Mouse (Mus musculus) spleen, adult 2 months (tissue): ENCODE data around the gene Atxn7l3. TPM values are rescaled to one million over a fixed set of nuclear protein-coding genes. Genes with fewer than 3 reads are reported as not detected.
"Not testable (repeated sequence)": the region's sequence is repeated elsewhere in the genome, so short reads cannot be mapped to it uniquely, and the experiment has no call there.

Experiments
- DNase-seq, 2 experiments: peaks; one replicate each; pipeline versions ENCODE4 v3.0.0 to v3.0.0-alpha.2; 2012 to 2021; ENCODE audit warnings: low spot score in 2 of 2, low read depth in 1 of 2
- H3K27ac ChIP-seq: fragments of 200-500 bp; 2 replicates; pipeline ENCODE4 v1.5.1; 2012; ENCODE audit warnings: low read length, inconsistent platforms; ENCODE audit not compliant: insufficient read depth
- H3K27me3 ChIP-seq: fragments of 200-500 bp; 2 replicates; pipeline ENCODE4 v1.6.1; 2012; ENCODE audit warnings: mild to moderate bottlenecking, moderate library complexity, low read length, inconsistent platforms; ENCODE audit not compliant: control insufficient read depth, insufficient read depth
- H3K36me3 ChIP-seq: fragments of 200-500 bp; 2 replicates; pipeline ENCODE4 v1.6.1; 2012; ENCODE audit warnings: mild to moderate bottlenecking, low read length, inconsistent platforms; ENCODE audit not compliant: control insufficient read depth, insufficient read depth
- H3K4me1 ChIP-seq: fragments of 200-500 bp; 2 replicates; pipeline ENCODE4 v1.6.1; 2011; ENCODE audit warnings: inconsistent platforms; ENCODE audit not compliant: control insufficient read depth, insufficient read depth, insufficient read length
- H3K4me3 ChIP-seq: fragments of 200-500 bp; 2 replicates; pipeline ENCODE4 v1.5.1; 2011; ENCODE audit warnings: mild to moderate bottlenecking, inconsistent platforms; ENCODE audit not compliant: insufficient read depth, insufficient read length; ENCODE audit errors: extremely low read depth
- CTCF ChIP-seq: fragments of 200-500 bp; IDR thresholded peaks from 2 replicates; pipeline ENCODE4 v1.5.1; 2011; ENCODE audit warnings: mild to moderate bottlenecking, inconsistent platforms; ENCODE audit not compliant: insufficient read depth, insufficient read length, insufficient replicate concordance; ENCODE audit errors: extremely low read depth
- POLR2A ChIP-seq: fragments of 200-500 bp; IDR thresholded peaks from 2 replicates; pipeline ENCODE4 v1.6.1; 2011; ENCODE audit warnings: low read depth, low read length, inconsistent platforms
- WGBS: fragments of 180-500 bp; shearing (Covaris S2); methylation state at CpG from one replicate; pipeline ENCODE4 v1.1.7; 2018; 5-methylcytosine and 5-hydroxymethylcytosine counted together
- polyA plus RNA-seq: library from polyadenylated mRNA; depleted of rRNA; stranded (reverse); fragments of >200 nt; gene quantifications from 2 replicates; pipeline ENCODE4 v1.2.3, GENCODE M21; 2012

Atxn7l3 gene
- polyA plus RNA-seq, 1 experiment, result 39.8 TPM

DNA sequence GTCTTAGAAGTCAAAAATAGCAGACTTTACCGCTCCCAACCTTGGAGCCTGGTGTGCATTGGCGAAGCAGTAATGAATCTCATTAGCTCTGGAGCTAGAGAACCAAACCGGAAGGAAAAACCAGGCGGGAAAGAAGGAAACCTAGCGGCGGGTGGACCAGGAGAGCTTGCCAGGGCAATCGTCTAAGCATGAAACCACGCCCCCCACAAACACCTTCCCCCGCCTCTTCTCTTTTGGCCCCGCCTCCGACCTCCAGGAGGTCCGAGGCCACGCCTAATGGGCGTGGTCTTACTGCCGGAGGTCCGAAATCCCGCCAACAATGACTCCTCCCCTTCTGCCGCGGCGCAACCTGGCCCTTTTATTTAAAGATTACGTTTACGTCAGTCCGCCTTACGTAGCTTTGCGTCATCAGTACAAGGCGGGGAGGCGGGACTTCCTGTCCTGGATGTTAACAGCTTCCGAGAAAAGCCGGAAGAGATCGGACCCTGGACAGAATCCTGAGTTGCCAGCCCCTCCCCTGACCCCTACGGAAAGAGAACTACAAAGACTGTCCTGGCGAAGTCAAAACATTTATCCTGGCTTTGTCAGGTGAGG lies 11.8 kb downstream of the Atxn7l3 start, which contains the start of gene Tmub2:
TSS of gene Tmub2 (plus strand) at position 431 of the 594 bp plus-strand sequence.
- Histone ChIP-seq H3K27me3 (no peaks in the 10 kb centered on the region), H3K4me3 (peak within 1 kb of the TSS; percentile 86), H3K4me1 (peaks cover 6% of the 10 kb centered on the region; the same call in 1 of the 2 replicates), H3K27ac (peak within 1 kb of the TSS; percentile 79), H3K36me3 (peaks cover 12% of the 10 kb centered on the region)
- DNase-seq, result peak; percentile 95 to 98
- TF ChIP-seq POLR2A (no peak), CTCF (no peak)
- WGBS, result under 1% methylated on average over 32 of the region's 32 CpGs

DNA sequence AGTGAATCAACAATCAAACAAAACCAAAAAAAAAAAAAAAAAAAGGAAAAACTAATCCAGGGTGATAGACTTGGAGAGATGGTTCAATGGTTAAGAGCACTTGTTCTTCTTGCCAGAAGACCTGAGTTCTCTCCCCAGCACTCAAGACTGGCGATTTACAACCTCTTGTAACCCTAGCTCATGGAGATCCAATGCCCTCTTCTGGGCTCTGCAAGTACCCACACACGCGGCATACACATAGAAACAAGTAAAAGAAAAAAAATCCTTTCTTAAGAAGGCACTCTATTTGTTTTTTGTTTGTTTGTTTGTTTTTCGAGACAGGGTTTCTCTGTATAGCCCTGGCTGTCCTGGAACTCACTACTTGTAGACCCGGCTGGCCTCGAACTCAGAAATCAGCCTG lies 12.5 kb downstream of the Atxn7l3 start:
- Histone ChIP-seq H3K27me3 (no peaks in the 10 kb centered on the region), H3K27ac (no peak overlapping the region), H3K36me3 (peaks cover 12% of the 10 kb centered on the region), H3K4me3 (no peak overlapping the region), H3K4me1 (peaks cover 6% of the 10 kb centered on the region; the same call in 1 of the 2 replicates)
- TF ChIP-seq POLR2A (no peak), CTCF (no peak)
- WGBS, result 82% methylated on average over 6 of the region's 6 CpGs
- DNase-seq, result no peak

DNA sequence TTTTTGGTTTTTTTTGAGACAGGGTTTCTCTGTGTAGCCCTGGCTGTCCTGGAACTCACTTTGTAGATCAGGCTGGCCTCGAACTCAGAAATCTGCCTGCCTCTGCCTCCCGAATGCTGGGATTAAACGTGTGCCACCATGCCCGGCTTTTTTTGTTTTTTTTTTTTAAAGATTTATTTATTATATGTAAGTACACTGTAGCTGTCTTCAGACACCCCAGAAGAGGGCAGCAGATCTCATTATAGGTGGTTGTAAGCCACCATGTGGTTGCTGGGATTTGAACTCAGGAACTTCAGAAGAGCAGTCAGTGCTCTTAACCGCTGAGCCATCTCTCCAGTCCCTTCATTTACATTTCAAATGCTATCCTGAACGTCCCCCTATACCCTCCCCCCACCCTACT lies 16.2 kb downstream of the Atxn7l3 start:
- not testable (repeated sequence) for H3K27ac ChIP-seq, DNase-seq, H3K4me1 ChIP-seq, H3K36me3 ChIP-seq, H3K27me3 ChIP-seq, H3K4me3 ChIP-seq
- WGBS, result 71% methylated on average over 6 of the region's 6 CpGs

DNA sequence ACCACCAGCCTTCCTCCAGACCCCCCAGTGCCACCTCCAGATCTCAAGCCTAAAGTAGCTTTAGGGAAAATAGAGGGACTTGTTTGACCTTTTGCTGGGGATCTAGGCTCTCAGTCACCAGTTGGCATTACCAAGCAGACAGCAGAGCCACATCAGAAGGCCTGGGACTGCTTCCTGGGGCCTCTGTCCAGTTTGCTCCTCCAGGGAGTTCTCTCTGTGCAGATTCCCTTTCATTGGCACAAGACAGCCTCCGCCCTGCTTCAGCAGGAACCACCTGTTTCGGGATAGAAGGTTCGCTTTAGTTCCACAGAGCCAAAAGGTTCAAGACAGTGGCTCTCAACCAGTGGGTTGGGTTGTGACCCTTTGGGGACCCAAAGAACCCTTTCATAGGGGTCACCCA lies 16.8 kb downstream of the Atxn7l3 start:
- Histone ChIP-seq H3K4me1 (peaks cover 4% of the 10 kb centered on the region; the same call in 1 of the 2 replicates), H3K27ac (no peak overlapping the region), H3K27me3 (no peaks in the 10 kb centered on the region), H3K4me3 (no peak overlapping the region), H3K36me3 (no peaks in the 10 kb centered on the region)
- 93% methylated on average over 3 of the region's 3 CpGs for WGBS
- TF ChIP-seq POLR2A (no peak), CTCF (no peak)
- DNase-seq, result no peak

DNA sequence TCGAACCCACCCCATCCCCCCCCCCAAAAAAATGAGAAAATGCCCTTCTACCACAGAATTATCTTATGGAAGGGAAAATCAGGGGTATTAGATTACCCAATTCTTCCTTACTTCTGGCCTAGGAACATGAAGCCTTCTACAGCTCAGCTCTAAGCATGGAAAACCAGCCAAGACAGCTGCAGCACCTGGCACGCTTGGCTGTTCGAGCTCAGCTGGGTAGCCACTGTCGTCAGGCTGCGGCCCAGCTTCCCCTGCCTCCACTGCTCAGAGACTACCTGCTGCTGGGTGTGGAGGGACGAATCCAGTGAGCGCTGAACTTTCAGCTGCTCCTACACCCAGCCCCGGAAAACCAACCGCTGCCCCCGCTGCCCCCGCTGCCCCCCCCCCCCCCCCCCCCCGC lies 18.7 kb downstream of the Atxn7l3 start:
- Histone ChIP-seq H3K4me1 (peaks cover 4% of the 10 kb centered on the region; the same call in 1 of the 2 replicates), H3K4me3 (no peak overlapping the region), H3K27ac (no peak overlapping the region), H3K36me3 (no peaks in the 10 kb centered on the region), H3K27me3 (no peaks in the 10 kb centered on the region)
- no peak for TF ChIP-seq CTCF
- TF ChIP-seq POLR2A, result no peak
- DNase-seq, result no peak
- 78% methylated on average over 12 of the region's 12 CpGs for WGBS

DNA sequence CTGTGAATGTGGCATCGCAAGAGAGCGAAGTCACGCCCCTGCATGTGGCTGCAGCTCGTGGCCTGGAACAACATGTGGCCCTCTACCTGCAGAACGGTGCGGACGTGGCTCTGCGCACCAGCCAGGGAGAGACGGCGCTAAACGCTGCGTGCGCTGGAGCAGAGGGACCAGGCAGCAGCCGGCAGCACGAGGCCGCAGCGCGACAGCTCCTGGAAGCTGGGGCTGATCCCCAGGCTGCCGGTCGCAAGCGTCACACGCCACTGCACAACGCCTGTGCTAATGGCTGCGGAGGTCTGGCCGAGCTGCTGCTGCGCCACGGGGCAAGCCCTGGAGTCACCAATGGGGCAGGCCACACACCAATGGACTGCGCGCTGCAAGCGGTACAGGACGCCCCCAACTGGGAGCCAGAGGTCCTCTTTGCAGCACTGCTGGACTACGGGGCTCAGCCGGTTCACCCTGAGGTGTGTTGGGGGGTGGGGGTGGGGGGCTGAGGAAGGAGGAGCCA lies 20.0 kb downstream of the Atxn7l3 start:
- peak overlapping the region; percentile 7; the same call in 1 of the 2 replicates for H3K4me3 ChIP-seq
- DNase-seq, result no peak
- TF ChIP-seq CTCF (no peak), POLR2A (no peak)
- 2% methylated on average over 33 of the region's 33 CpGs for WGBS
- no peak overlapping the region for H3K27ac ChIP-seq
- no peaks in the 10 kb centered on the region for H3K27me3 ChIP-seq
- H3K4me1 ChIP-seq, result peaks cover 4% of the 10 kb centered on the region; the same call in 1 of the 2 replicates
- H3K36me3 ChIP-seq, result no peaks in the 10 kb centered on the region

DNA sequence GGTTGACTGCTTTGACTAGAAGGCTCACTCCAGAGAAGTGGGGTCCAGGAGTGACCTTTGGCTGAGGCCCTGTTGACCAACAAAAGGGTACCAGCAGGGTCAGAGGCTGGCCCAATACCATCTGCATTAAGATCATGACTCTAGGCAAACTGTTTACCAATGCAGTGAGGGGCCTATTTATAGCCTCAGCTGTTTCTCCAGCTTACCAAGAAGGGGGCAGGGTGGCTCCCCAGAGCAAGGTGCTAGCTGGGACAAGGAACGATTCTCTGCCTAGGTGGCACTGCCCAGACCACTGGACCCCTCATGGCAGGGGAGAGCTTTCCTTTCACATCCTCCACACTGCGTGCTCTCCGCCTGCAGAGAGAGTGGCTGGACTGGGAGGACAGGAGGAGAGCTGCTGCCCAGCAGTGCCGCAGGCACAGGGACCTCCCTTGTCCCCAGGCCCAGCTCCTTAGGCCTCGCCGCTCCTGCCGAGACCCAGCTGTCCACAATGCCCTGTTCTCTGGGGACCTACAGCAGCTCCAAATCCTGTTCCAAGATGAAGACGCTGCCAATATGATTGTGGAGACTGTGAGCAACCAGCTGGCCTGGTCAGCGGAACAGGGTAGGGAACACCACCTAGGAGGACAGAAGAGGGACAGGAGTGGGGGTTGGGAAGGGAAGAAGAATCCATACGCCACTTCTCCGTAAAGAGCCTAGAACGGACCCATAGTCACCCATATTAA lies 27.7 kb downstream of the Atxn7l3 start, which contains the start of gene Asb16:
TSS of gene Asb16 (plus strand) at position 224 of the 725 bp plus-strand sequence.
- Histone ChIP-seq H3K4me1 (no peaks in the 10 kb centered on the region), H3K4me3 (no peak within 1 kb of the TSS), H3K27ac (no peak within 1 kb of the TSS), H3K36me3 (no peaks in the 10 kb centered on the region), H3K27me3 (no peaks in the 10 kb centered on the region)
- WGBS, result 89% methylated on average over 12 of the region's 12 CpGs
- no peak for DNase-seq
- TF ChIP-seq CTCF (no peak), POLR2A (no peak)
